Mouse (Mus musculus) mesoderm, embryonic 11.5 days (tissue): Measurements from ENCODE around the gene Arhgap15.
"Not testable (repeated sequence)": the region's sequence is repeated elsewhere in the genome, so short reads cannot be mapped to it uniquely, and the experiment has no call there.

ENCODE experiments used
- DNase-seq: peaks from one replicate; pipeline ENCODE4 v3.0.0-alpha.2; 2012; ENCODE audit warnings: low read depth, low spot score

The Arhgap15 gene

GRCm38 (mm10) chr2:43748287-43748983, at the start of gene Arhgap15:
Arhgap15 (plus strand) TSS chr2:43748824.
- no peak for DNase-seq

- no peak for DNase-seq
Measured at GRCm38 (mm10) chr2:43712611-43713138, 35.9 kb upstream of the Arhgap15 start.

- DNase-seq: peak; percentile 88
Measured at GRCm38 (mm10) chr2:43722446-43723103, 26.0 kb upstream of the Arhgap15 start.

DNA sequence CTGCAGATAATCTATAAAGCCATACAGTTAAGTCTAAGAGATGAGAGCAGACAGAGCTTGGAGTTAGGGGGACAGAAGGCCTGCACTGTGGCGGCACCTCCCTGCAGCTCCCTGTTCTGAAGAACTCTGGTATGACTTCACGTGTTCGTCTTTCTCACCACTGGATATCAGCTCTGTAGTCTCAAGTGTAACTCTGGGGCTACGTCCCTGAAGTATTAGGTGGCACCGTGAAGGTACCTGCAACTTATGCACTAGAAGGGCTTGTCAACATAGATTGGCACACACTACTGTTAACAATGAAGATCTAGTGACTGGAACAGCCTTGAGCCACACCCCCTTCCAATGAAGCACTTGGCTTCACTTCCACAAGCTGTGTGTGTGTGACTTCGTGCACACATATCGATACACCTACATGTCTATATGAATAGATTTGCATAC, 25.5 kb upstream of the Arhgap15 start:
- no peak for DNase-seq

DNA sequence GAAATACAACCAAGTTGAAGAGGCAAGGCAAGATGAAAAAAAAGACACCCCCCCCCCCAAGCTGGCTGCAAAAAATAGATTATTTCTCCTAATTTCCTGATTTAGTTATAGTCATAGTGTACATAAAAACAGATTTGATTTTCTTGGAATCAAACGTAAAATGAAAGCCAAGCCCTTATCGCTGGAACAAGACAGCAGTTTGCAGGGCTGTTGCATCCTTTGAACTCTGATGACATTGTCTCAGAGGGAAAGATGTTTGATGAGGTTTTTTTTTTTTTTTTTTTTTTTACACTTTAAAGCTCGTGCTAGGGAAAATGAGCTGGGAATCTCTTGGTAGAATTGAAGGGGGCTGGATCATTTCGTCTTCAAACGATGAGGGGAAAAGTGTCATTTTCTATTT, 21.4 kb upstream of the Arhgap15 start:
- DNase-seq: no peak

- DNase-seq: no peak
Measured at GRCm38 (mm10) chr2:43727693-43728092, 20.9 kb upstream of the Arhgap15 start.

DNA sequence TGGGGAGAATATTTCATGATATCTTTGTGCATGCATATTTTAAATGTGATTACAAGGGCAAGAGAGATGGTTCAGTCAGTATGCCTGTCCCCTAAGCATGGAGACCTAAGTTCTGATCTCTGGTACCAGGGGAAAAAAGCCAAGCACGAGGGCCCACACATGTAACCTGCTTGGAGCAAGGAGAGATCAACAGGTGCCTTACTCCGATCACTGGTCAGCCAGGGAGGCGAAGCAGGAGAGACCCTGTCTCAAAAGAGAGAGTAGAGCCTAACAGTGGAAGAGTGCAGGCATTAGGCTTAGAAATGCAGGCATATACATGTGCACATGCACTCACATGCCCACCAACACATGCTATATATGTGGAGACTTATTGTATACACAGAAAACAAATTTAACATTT, 19.8 kb upstream of the Arhgap15 start:
- no peak for DNase-seq

- no peak for DNase-seq
Measured at GRCm38 (mm10) chr2:43732396-43732795, 16.2 kb upstream of the Arhgap15 start.

GRCm38 (mm10) chr2:43735071-43735470, 13.6 kb upstream of the Arhgap15 start:
- not testable (repeated sequence) for DNase-seq

DNA sequence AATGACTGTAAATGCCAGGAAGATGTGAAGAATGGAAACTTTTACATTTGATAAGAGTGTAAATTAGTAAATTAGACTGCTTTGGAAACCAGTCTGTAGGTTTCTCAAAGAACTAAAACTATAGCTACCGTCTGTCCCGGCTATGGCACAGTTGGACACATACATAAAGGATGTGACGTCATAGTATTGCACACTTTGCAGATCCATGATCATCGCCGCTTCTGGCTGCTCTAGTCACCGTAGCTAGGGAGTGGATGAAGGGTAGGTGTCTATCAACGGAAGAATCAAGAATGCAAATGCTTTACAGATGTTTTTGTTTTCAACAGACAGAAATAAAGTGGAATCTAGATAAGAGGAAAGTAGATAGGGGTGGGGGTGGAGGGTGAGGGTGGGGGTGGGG, 11.1 kb upstream of the Arhgap15 start:
- DNase-seq: no peak

- no peak for DNase-seq
Measured at GRCm38 (mm10) chr2:43738562-43739112, 10.0 kb upstream of the Arhgap15 start.

DNA sequence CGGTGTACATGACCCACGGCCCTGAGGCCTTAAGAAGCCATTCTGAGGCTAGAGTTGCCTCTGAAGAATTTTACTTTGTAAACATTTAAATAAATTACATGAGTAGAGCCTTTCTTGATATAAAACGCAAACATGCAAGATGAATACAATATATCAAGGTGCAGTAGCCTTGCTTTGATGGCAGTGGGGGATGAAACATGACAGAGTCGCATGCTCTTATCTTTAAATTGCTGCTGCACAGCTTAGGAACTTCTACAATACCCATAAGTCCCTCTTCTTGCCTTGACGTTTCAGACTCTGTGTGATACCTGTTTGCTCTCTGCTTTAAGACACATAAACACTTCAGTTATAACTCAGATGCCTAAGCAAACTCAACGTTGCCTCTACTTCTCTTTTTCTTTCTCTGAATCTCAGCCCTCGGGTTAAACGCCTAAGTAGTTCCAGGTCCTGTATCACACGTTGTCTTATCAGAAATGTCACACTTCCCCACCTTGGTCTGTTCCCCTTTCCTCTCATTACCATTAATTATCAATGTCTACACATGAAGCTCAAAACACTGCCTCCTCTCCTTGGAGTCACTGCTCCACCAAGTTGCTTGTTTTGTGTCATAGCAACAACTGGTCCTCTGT, 9.3 kb upstream of the Arhgap15 start:
- no peak for DNase-seq

- no peak for DNase-seq
Measured at GRCm38 (mm10) chr2:43749321-43749720, 697 bp downstream of the Arhgap15 start.

DNA sequence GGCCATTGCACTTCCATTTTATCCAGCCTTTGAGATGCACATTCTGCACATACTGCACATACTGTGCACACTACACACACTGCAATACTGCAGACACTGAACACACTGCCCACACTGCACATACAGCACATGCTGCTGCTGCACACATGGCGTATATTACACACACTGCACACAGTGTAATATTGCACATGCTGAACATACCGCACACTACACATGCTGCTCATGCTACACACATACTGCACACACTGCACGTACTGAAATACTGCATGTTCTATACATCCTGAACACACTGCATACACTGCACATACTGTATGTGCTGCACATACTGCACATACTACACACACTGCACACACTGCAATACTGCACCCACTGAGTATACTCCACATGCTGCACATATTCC, 7.3 kb downstream of the Arhgap15 start:
- DNase-seq: no peak

DNA sequence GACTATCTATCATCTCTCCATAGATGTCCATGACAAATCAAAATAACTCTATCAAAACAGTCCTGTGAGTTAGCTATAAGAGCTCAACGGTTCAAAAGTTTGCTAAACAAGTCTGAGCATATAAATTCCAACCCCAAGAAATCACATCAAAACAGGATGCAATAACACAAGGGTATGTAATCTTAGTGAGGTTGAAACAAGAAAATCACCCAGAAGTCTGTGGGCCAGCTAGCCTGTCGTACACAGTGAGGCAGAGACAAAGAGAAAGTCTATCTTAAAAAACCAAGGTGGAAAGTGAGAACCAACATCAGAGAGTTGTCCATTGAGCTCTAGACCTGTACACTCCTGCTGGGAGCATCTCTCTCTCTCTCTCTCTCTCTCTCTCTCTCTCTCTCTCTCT, 8.0 kb downstream of the Arhgap15 start:
- DNase-seq: no peak

- DNase-seq: no peak
Measured at GRCm38 (mm10) chr2:43761735-43762134, 13.1 kb downstream of the Arhgap15 start.

DNA sequence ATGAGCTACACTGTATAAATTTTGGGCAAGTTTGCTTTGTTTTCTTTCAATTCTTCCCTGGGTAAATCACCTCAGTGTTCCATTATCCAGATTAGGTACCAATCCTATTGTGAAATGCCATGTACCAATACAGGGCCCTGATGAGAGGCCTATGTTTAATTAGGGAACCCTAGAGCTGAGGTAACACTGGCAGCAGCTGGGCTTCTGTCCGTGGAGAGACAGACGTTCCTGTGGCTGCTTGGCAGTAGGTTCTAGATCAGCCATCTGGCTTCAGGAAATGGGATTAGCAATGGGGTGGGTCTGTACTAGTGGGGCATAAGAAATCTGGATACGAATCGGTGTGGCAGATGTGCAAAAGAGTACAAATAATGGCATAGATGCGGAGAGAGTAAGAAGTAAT, 14.7 kb downstream of the Arhgap15 start:
- DNase-seq: no peak

DNA sequence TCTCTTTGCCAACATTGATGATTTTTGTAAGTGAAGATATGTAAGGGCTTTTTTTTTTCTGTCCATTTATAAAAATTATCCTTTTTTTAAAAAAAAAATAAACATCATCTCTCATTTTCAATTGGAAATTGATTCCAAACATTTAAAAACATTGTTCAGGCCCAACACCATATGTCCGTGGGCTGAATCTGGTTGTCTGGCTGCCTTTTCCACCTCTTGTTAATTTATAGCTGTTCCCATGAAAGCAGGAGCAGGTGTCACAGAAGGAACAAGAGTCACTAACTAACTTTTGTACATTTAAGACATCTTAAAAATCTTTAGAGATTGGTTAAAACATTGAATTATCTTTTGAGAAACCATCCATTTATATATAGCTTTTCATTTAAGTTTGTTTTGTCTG, 15.8 kb downstream of the Arhgap15 start:
- DNase-seq: no peak

- no peak for DNase-seq
Measured at GRCm38 (mm10) chr2:43766200-43766599, 17.6 kb downstream of the Arhgap15 start.

- DNase-seq: no peak
Measured at GRCm38 (mm10) chr2:43769850-43770570, 21.4 kb downstream of the Arhgap15 start.

GRCm38 (mm10) chr2:43772640-43773039, 24.0 kb downstream of the Arhgap15 start:
- no peak for DNase-seq

DNA sequence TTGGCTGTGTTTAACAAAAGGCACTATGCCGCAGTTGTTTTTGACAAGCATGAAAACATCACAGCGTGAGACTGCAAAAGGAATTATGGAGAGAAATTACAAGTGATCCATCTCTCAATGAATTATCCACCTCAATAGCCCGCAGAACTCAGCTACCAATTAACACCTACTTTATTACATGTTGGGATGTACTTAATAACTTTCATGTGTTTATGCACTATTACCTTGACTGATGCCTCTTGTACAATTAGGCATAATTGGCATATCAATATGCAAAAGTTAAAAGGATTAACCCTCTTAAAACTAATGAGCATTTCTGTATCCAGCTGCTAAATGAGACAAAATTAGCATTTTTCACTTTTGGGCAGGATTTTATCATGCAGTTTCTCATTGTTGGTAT, 33.5 kb downstream of the Arhgap15 start:
- DNase-seq: no peak
